In the genomic region with DNA sequence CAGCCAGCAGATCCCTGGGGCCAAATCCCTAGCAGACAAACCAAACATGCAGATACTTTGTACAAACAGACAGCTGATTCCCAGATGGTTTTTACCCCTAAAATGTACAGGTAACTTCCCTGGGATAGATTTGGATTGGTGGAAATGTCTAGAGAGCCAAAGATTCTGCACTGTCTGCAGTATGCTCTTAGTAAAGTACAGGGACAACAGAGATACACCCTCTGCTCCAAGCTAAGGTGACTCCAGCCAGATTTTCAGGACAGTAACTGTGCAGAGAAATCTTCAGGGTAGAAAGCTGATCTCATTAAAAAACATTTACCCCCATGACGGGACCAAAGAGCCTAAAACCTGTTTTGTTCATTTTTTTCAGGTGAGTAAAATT, we compare ENCODE assay signal across 14 mouse cellular contexts. TPM values are rescaled to one million over a fixed set of nuclear protein-coding genes. Genes with fewer than 3 reads are reported as not detected.
DNase-seq lines count a peak whose midpoint lies in the region; ATAC-seq and TF ChIP-seq lines count a peak whose summit lies in the region.
"Had no signal": no experiment of that assay in that cellular context is flagged by ENCODE, and none has a peak within 500 bp of the region (broad histone marks: within the 10 kb centered on the region; RNA-seq: fewer than 3 reads in every experiment).

No protein-coding gene starts in this region.

- no peaks in the 10 kb centered on the region for H3K9me3 ChIP-seq in forebrain, embryonic 13.5 days (replicated peaks)
- no peaks in the 10 kb centered on the region for H3K9me3 ChIP-seq in forebrain, embryonic 10.5 days
- H3K9me3 ChIP-seq in kidney, embryonic 15.5 days (replicated peaks) = no peaks in the 10 kb centered on the region
- H3K9me3 ChIP-seq in midbrain, postnatal 0 days (ENCODE audit: low read length) = no peaks in the 10 kb centered on the region
- H3K9me3 ChIP-seq in midbrain, embryonic 11.5 days (ENCODE audit: control insufficient read depth, low read length) = no peaks in the 10 kb centered on the region
- H3K9me3 ChIP-seq in stomach, postnatal 0 days (ENCODE audit: control insufficient read depth, low read length) = no peaks in the 10 kb centered on the region
- H3K9me3 ChIP-seq: liver, embryonic 13.5 days; neural tube, embryonic 13.5 days had no signal

- H3K4me1 ChIP-seq in forebrain, embryonic 13.5 days = peaks cover 7% of the 10 kb centered on the region; the same call in 1 of the 2 replicates
- peaks cover 17% of the 10 kb centered on the region for H3K4me1 ChIP-seq in forebrain, embryonic 10.5 days
- peaks cover 8% of the 10 kb centered on the region for H3K4me1 ChIP-seq in kidney, embryonic 15.5 days
- 0 out of 2 replicates have a peak, but pooled peaks cover 4% of the 10 kb centered on the region for H3K4me1 ChIP-seq in midbrain, postnatal 0 days (ENCODE audit: insufficient read depth, low read length)
- H3K4me1 ChIP-seq in midbrain, embryonic 11.5 days (ENCODE audit: control insufficient read depth, insufficient read depth, low read length) = no peaks in the 10 kb centered on the region
- 0 out of 2 replicates have a peak, but pooled peaks cover 3% of the 10 kb centered on the region for H3K4me1 ChIP-seq in stomach, postnatal 0 days (replicated peaks; ENCODE audit: control insufficient read depth, insufficient read depth)

- H3K9ac ChIP-seq in forebrain, embryonic 13.5 days = no peak overlapping the region
- H3K9ac ChIP-seq in kidney, embryonic 15.5 days = no peak overlapping the region
- H3K9ac ChIP-seq in midbrain, postnatal 0 days (replicated peaks; ENCODE audit: low read length, poor library complexity, severe bottlenecking) = no peak overlapping the region
- H3K9ac ChIP-seq in midbrain, embryonic 11.5 days (ENCODE audit: low read length) = no peak overlapping the region
- 0 out of 2 replicates have a peak overlapping the region, but pooled peaks have one; percentile 38 for H3K9ac ChIP-seq in stomach, postnatal 0 days (ENCODE audit: low read length)
- H3K9ac ChIP-seq: liver, embryonic 13.5 days; neural tube, embryonic 13.5 days had no signal

- no peak overlapping the region for H3K4me3 ChIP-seq in forebrain, embryonic 13.5 days
- H3K4me3 ChIP-seq in forebrain, embryonic 10.5 days = no peak overlapping the region
- no peak overlapping the region for H3K4me3 ChIP-seq in kidney, embryonic 15.5 days (replicated peaks)
- H3K4me3 ChIP-seq in midbrain, postnatal 0 days (ENCODE audit: low read depth, low read length) = no peak overlapping the region
- no peak overlapping the region for H3K4me3 ChIP-seq in midbrain, embryonic 11.5 days (ENCODE audit: low read depth, low read length)
- H3K4me3 ChIP-seq in stomach, postnatal 0 days (ENCODE audit: low read depth, low read length) = no peak overlapping the region
- H3K4me3 ChIP-seq: liver, embryonic 13.5 days; neural tube, embryonic 13.5 days had no signal

- 0 out of 2 replicates have a peak, but pooled peaks have one; percentile 8 for ATAC-seq in forebrain, embryonic 13.5 days
- ATAC-seq in kidney, embryonic 15.5 days (replicated peaks; ENCODE audit: low FRiP score) = no peak
- peak; percentile 34; the same call in 1 of the 2 replicates for ATAC-seq in midbrain, postnatal 0 days (ENCODE audit: low FRiP score)
- ATAC-seq in midbrain, embryonic 11.5 days (ENCODE audit: low FRiP score) = no peak
- peak; percentile 43 for ATAC-seq in stomach, postnatal 0 days (ENCODE audit: low FRiP score, low TSS enrichment)

- TF ChIP-seq CTCF in midbrain, postnatal 0 days (IDR thresholded peaks at IDR 0.05) = no peak
- TF ChIP-seq CTCF in stomach, postnatal 0 days (IDR thresholded peaks at IDR 0.05; ENCODE audit: low read depth) = no peak

- no peak overlapping the region for H3K4me2 ChIP-seq in forebrain, embryonic 13.5 days
- H3K4me2 ChIP-seq in kidney, embryonic 15.5 days = no peak overlapping the region
- no peak overlapping the region for H3K4me2 ChIP-seq in midbrain, postnatal 0 days (ENCODE audit: low read depth, low read length, poor library complexity, severe bottlenecking)
- no peak overlapping the region for H3K4me2 ChIP-seq in midbrain, embryonic 11.5 days
- 0 out of 2 replicates have a peak overlapping the region, but pooled peaks have one; percentile 9 for H3K4me2 ChIP-seq in stomach, postnatal 0 days (replicated peaks; ENCODE audit: low read depth)
- H3K4me2 ChIP-seq: heart, embryonic 11.5 days; liver, embryonic 13.5 days; neural tube, embryonic 13.5 days had no signal

- no peak for TF ChIP-seq EP300 in stomach, postnatal 0 days (optimal IDR thresholded peaks at IDR 0.05)

- H3K36me3 ChIP-seq in forebrain, embryonic 13.5 days (ENCODE audit: poor library complexity, severe bottlenecking) = no peaks in the 10 kb centered on the region
- H3K36me3 ChIP-seq in forebrain, embryonic 10.5 days (replicated peaks) = no peaks in the 10 kb centered on the region
- no peaks in the 10 kb centered on the region for H3K36me3 ChIP-seq in kidney, embryonic 15.5 days
- H3K36me3 ChIP-seq in midbrain, postnatal 0 days (ENCODE audit: insufficient read depth, low read length) = no peaks in the 10 kb centered on the region
- no peaks in the 10 kb centered on the region for H3K36me3 ChIP-seq in midbrain, embryonic 11.5 days (ENCODE audit: control insufficient read depth, insufficient read depth, low read length)
- no peaks in the 10 kb centered on the region for H3K36me3 ChIP-seq in stomach, postnatal 0 days (ENCODE audit: control insufficient read depth, insufficient read depth, low read length)
- H3K36me3 ChIP-seq: liver, embryonic 13.5 days; neural tube, embryonic 13.5 days had no signal

- DNase-seq in forebrain, embryonic 10.5 days (ENCODE audit: extremely low spot score, low spot score) = no peak
- no peak for DNase-seq in kidney, postnatal 14 days
- no peak for DNase-seq in midbrain, postnatal 0 days (ENCODE audit: low spot score)
- DNase-seq in midbrain, embryonic 11.5 days (ENCODE audit: low spot score, missing footprints) = no peak
- no peak for DNase-seq in stomach, postnatal 0 days (ENCODE audit: low spot score)
- DNase-seq in adrenal gland, postnatal 4 days (ENCODE audit: low spot score in 2 of 2) = no peak
- DNase-seq: cerebellum, adult 9-10 months; thymus, postnatal 14 days had no signal

- H3K27me3 ChIP-seq in forebrain, embryonic 13.5 days = no peaks in the 10 kb centered on the region
- no peaks in the 10 kb centered on the region for H3K27me3 ChIP-seq in forebrain, embryonic 10.5 days (ENCODE audit: poor library complexity, severe bottlenecking)
- no peaks in the 10 kb centered on the region for H3K27me3 ChIP-seq in kidney, embryonic 15.5 days
- H3K27me3 ChIP-seq in midbrain, postnatal 0 days (ENCODE audit: insufficient read depth, low read length) = no peaks in the 10 kb centered on the region
- H3K27me3 ChIP-seq in midbrain, embryonic 11.5 days (ENCODE audit: control insufficient read depth, insufficient read depth, low read length) = no peaks in the 10 kb centered on the region
- H3K27me3 ChIP-seq in stomach, postnatal 0 days (ENCODE audit: control insufficient read depth, insufficient read depth, low read length) = no peaks in the 10 kb centered on the region
- H3K27me3 ChIP-seq: liver, embryonic 13.5 days; neural tube, embryonic 13.5 days had no signal

- WGBS in forebrain, embryonic 13.5 days = 73% methylated on average over 1 of the region's 1 CpGs
- 70% methylated on average over 1 of the region's 1 CpGs for WGBS in forebrain, embryonic 10.5 days
- WGBS in kidney, embryonic 15.5 days = 57% methylated on average over 1 of the region's 1 CpGs
- WGBS in midbrain, postnatal 0 days = 59% methylated on average over 1 of the region's 1 CpGs
- WGBS in midbrain, embryonic 11.5 days = 74% methylated on average over 1 of the region's 1 CpGs
- 41% methylated on average over 1 of the region's 1 CpGs for WGBS in stomach, postnatal 0 days

- H3K27ac ChIP-seq in forebrain, embryonic 13.5 days = no peak overlapping the region
- no peak overlapping the region for H3K27ac ChIP-seq in forebrain, embryonic 10.5 days
- peak overlapping the region; percentile 70 for H3K27ac ChIP-seq in kidney, embryonic 15.5 days
- H3K27ac ChIP-seq in midbrain, postnatal 0 days (ENCODE audit: low read depth, low read length) = peak overlapping the region; percentile 27; the same call in 1 of the 2 replicates
- no peak overlapping the region for H3K27ac ChIP-seq in midbrain, embryonic 11.5 days (ENCODE audit: low read depth, low read length)
- peak overlapping the region; percentile 92 for H3K27ac ChIP-seq in stomach, postnatal 0 days (replicated peaks)
- H3K27ac ChIP-seq: liver, embryonic 13.5 days; neural tube, embryonic 13.5 days had no signal

RNA-seq across cellular contexts. Expression of a gene that starts 27.5 kb away (rescaled TPM):
- polyA plus RNA-seq in forebrain, embryonic 13.5 days (2015; fragmentation: Nextera tagmentation; extraction: Ambion mirVana) = 0.63 and 1.0 TPM in 2 replicates
- polyA plus RNA-seq in forebrain, embryonic 10.5 days (2016; fragmentation: Nextera tagmentation; extraction: Ambion mirVana) = 1.9 and 2.3 TPM in 2 replicates
- polyA plus RNA-seq in kidney, embryonic 15.5 days (2015; fragmentation: Nextera tagmentation; extraction: Ambion mirVana) = 13.6 and 16.5 TPM in 2 replicates
- 5.4 and 6.5 TPM in 2 replicates for total RNA-seq in midbrain, postnatal 0 days (2014; rRNA removed)
- 1.9 and 2.1 TPM in 2 replicates for polyA plus RNA-seq in midbrain, postnatal 0 days (2015; fragmentation: Nextera tagmentation; extraction: Ambion mirVana)
- 3.3 and 3.6 TPM in 2 replicates for polyA plus RNA-seq in midbrain, embryonic 11.5 days (2014; fragmentation: Nextera tagmentation; extraction: Ambion mirVana)
- polyA plus RNA-seq in stomach, postnatal 0 days (2015; fragmentation: Nextera tagmentation; extraction: Ambion mirVana) = 14.3 and 14.6 TPM in 2 replicates
- 10 to 100 TPM; 19.7 to 24.6 TPM for total RNA-seq in adrenal gland, postnatal 4 days (2021)

RNA-seq across cellular contexts. Expression of a gene that starts 38.9 kb away (rescaled TPM):
- 34.0 and 37.9 TPM in 2 replicates for polyA plus RNA-seq in forebrain, embryonic 13.5 days (2015; fragmentation: Nextera tagmentation; extraction: Ambion mirVana)
- 43.8 and 45.5 TPM in 2 replicates for polyA plus RNA-seq in forebrain, embryonic 10.5 days (2016; fragmentation: Nextera tagmentation; extraction: Ambion mirVana)
- 29.6 and 30.0 TPM in 2 replicates for polyA plus RNA-seq in kidney, embryonic 15.5 days (2015; fragmentation: Nextera tagmentation; extraction: Ambion mirVana)
- total RNA-seq in midbrain, postnatal 0 days (2014; rRNA removed) = 1.3 and 2.3 TPM in 2 replicates
- 0.88 and 0.90 TPM in 2 replicates for polyA plus RNA-seq in midbrain, postnatal 0 days (2015; fragmentation: Nextera tagmentation; extraction: Ambion mirVana)
- 60.8 and 67.1 TPM in 2 replicates for polyA plus RNA-seq in midbrain, embryonic 11.5 days (2014; fragmentation: Nextera tagmentation; extraction: Ambion mirVana)
- polyA plus RNA-seq in stomach, postnatal 0 days (2015; fragmentation: Nextera tagmentation; extraction: Ambion mirVana) = 7.0 and 8.7 TPM in 2 replicates
- total RNA-seq in adrenal gland, postnatal 4 days (2021) = 10 to 100 TPM in 1 of 2 experiments, 1 to 10 TPM in 1; 10.0 to 11.0 TPM
- total RNA-seq: left cerebral cortex, adult 18-20 months had no signal

Comparison
In these comparisons a context has a peak if more than half of its experiments do, and no peak if none do; other contexts are left out.
1. ATAC-seq: peak in forebrain, embryonic 13.5 days (single experiment), midbrain, postnatal 0 days (single experiment) and stomach, postnatal 0 days (single experiment); none in kidney, embryonic 15.5 days (single experiment) and midbrain, embryonic 11.5 days (single experiment).
2. H3K27ac ChIP-seq: peak in kidney, embryonic 15.5 days (single experiment), midbrain, postnatal 0 days (single experiment) and stomach, postnatal 0 days (single experiment); none in forebrain, embryonic 13.5 days (single experiment), forebrain, embryonic 10.5 days (single experiment) and midbrain, embryonic 11.5 days (single experiment).